In the genomic region with DNA sequence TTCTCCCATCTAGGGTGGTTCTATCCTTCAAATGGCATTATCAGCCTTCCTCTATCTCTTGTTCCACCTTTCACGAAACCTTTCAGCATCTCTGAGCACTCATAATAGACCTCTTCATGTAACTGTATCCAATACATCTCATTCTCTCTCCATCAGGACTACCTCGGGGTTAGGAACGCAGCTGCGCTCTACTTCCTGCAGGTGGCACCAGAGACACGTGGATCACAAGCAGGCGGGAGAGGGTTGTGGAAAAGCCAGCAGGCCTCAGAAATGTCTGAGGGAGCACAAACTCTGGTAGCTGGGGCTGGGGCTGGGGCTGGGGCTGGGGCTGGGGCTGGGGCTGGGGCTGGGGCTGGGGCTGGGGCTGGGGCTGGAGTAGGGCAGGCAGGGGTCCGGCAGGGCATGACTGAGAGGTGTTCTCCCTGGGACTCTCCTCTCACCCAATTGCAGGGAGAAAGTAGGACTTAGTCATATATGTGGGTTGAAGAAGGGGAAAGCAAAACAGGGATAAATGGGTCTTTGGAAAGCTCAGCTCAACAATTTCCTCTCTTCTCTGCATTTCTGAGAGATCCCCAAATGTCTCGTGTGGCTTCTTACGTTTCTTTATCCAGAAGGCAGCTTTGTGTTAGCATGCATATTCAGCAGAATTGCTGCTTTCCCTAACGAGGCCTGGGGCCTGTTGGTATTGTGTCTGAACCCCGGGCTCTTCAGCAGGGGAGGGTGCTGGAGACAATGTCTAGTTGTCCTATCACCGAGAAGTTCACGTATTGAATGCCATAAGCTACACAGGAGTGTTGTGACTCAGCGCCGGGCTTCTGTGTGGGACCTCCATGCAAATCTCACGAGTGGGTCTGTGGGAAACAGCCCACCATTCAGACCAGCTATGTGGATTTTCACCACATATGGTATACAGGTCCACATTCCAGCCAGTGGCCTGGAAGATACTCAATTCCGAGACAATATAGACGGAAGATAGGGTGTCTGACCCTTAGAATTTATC, we compare ENCODE assay signal across 8 mouse cellular contexts. TPM values are rescaled to one million over a fixed set of nuclear protein-coding genes. Genes with fewer than 3 reads are reported as not detected.
DNase-seq lines count a peak whose midpoint lies in the region; ATAC-seq and TF ChIP-seq lines count a peak whose summit lies in the region.

No protein-coding gene starts in this region.

- in situ Hi-C loops in Patski (cut with MboI; ENCODE audit: low pct_unique_long_range_greater_than_20kb): loop anchor here (10.0 to 25.0 kb wide), 4 partner anchors 55 to 1517 kb away; a partner anchor contains a TSS

- 44% methylated on average over 18 of the region's 18 CpGs for WGBS in hindbrain, embryonic 15.5 days

- DNase-seq in Patski (ENCODE audit: low read depth, low spot score): no peak
- DNase-seq in cerebellum, adult 9-11 months: peak; percentile 59
- DNase-seq in frontal cortex, postnatal 14 days (ENCODE audit: low spot score in 2 of 2): peak; percentile 63 to 81
- DNase-seq in layer of hippocampus, postnatal 25 days (ENCODE audit: extremely low spot score in 1 of 2, low spot score in 1 of 2): peak; percentile 67 to 84
- peak; percentile 88 to 90 for DNase-seq in right cerebral cortex, postnatal 10 days (ENCODE audit: low spot score in 2 of 2)
- DNase-seq in urinary bladder, postnatal 4 days (ENCODE audit: low spot score in 2 of 2): peak; percentile 67 to 81

- ATAC-seq in Patski: peak; percentile 83
- peak; percentile 83 for ATAC-seq in hindbrain, embryonic 15.5 days (ENCODE audit: low FRiP score, low read depth)
- peak; percentile 86 for ATAC-seq in megakaryocyte progenitor cell, adult 5-6 weeks (replicated peaks; ENCODE audit: poor library complexity)

- no peak overlapping the region for H3K4me3 ChIP-seq in hindbrain, embryonic 15.5 days

- TF ChIP-seq CTCF in Patski (IDR thresholded peaks at IDR 0.05): peak; percentile 95

- H3K36me3 ChIP-seq in hindbrain, embryonic 15.5 days: no peaks in the 10 kb centered on the region

- no peak overlapping the region for H3K27ac ChIP-seq in hindbrain, embryonic 15.5 days (replicated peaks)

- no peak overlapping the region for H3K4me2 ChIP-seq in hindbrain, embryonic 15.5 days

- POLR2A ChIA-PET in Patski (lab: Charles Lee): interaction anchor here (0.6 to 1.0 kb wide), 3 partner anchors 313 to 401 kb away, joined by 3 to 4 read pairs (median 3); no protein-coding TSS in a partner anchor

- no peaks in the 10 kb centered on the region for H3K27me3 ChIP-seq in Patski
- H3K27me3 ChIP-seq in hindbrain, embryonic 15.5 days: no peaks in the 10 kb centered on the region

- H3K9ac ChIP-seq in hindbrain, embryonic 15.5 days: no peak overlapping the region

- CTCF ChIA-PET in Patski (lab: Charles Lee): interaction anchor here (1.2 to 3.5 kb wide), 6 partner anchors 18 to 366 kb away, joined by 3 to 26 read pairs (median 5); no protein-coding TSS in a partner anchor

- H3K9me3 ChIP-seq in hindbrain, embryonic 15.5 days: no peaks in the 10 kb centered on the region

- H3K4me1 ChIP-seq in hindbrain, embryonic 15.5 days (replicated peaks): no peaks in the 10 kb centered on the region

RNA-seq across cellular contexts. Expression of a gene that starts 22.9 kb away (rescaled TPM):
- 0.08 TPM for polyA plus RNA-seq in Patski (2021)
- polyA plus RNA-seq in hindbrain, embryonic 15.5 days (2015; fragmentation: Nextera tagmentation; extraction: Ambion mirVana): 1.1 TPM in 2 replicates
- 1 to 10 TPM in 1 of 2 experiments, under 1 TPM in 1; 0.91 to 1.0 TPM for total RNA-seq in layer of hippocampus, postnatal 25 days (2021)
- total RNA-seq in megakaryocyte progenitor cell, adult 5-6 weeks (2015): 0.10 TPM in 1 of 2 replicates, not detected in the other
- total RNA-seq in megakaryocyte progenitor cell, adult 5-6 weeks (2017): 0.14 TPM in 1 of 2 replicates, not detected in the other

RNA-seq across cellular contexts. Expression of a gene that starts 44.4 kb away (rescaled TPM):
- not detected for polyA plus RNA-seq in Patski (2021)
- polyA plus RNA-seq in hindbrain, embryonic 15.5 days (2015; fragmentation: Nextera tagmentation; extraction: Ambion mirVana): 0.12 and 0.16 TPM in 2 replicates
- total RNA-seq in layer of hippocampus, postnatal 25 days (2021): under 1 TPM in 1 of 2 experiments, not detected in 1; 0.27 TPM
- total RNA-seq in megakaryocyte progenitor cell, adult 5-6 weeks (2015): not detected in 2 replicates
- total RNA-seq in megakaryocyte progenitor cell, adult 5-6 weeks (2017): not detected in 2 replicates
